ENCODE assay signal across 8 mouse cellular contexts in genomic region chr12:29368820-29369175, GRCm38 (mm10).
DNase-seq lines count a peak whose midpoint lies in the region; ATAC-seq lines count a peak whose summit lies in the region.

No protein-coding gene starts in this region.

- no peak overlapping the region for H3K9ac ChIP-seq in heart, embryonic 14.5 days (ENCODE audit: low read length)
- H3K9ac ChIP-seq in embryonic facial prominence, embryonic 11.5 days (replicated peaks; ENCODE audit: low read length), result peak overlapping the region; percentile 19
- H3K9ac ChIP-seq in forebrain, embryonic 16.5 days (replicated peaks; ENCODE audit: low read depth, low read length), result peak overlapping the region; percentile 63
- H3K9ac ChIP-seq in midbrain, embryonic 11.5 days (ENCODE audit: low read length), result peak overlapping the region; percentile 63

- WGBS in heart, embryonic 14.5 days, result 43% methylated on average over 5 of the region's 5 CpGs
- 23% methylated on average over 5 of the region's 5 CpGs for WGBS in embryonic facial prominence, embryonic 11.5 days
- WGBS in forebrain, embryonic 16.5 days, result 5% methylated on average over 5 of the region's 5 CpGs
- 24% methylated on average over 5 of the region's 5 CpGs for WGBS in midbrain, embryonic 11.5 days

- H3K9me3 ChIP-seq in heart, embryonic 14.5 days (ENCODE audit: control insufficient read depth, low read length), result no peaks in the 10 kb centered on the region
- no peaks in the 10 kb centered on the region for H3K9me3 ChIP-seq in embryonic facial prominence, embryonic 11.5 days (replicated peaks; ENCODE audit: control insufficient read depth, low read length)
- H3K9me3 ChIP-seq in forebrain, embryonic 16.5 days (ENCODE audit: control insufficient read depth, low read length), result no peaks in the 10 kb centered on the region
- no peaks in the 10 kb centered on the region for H3K9me3 ChIP-seq in midbrain, embryonic 11.5 days (ENCODE audit: control insufficient read depth, low read length)

- H3K36me3 ChIP-seq in heart, embryonic 14.5 days (ENCODE audit: control insufficient read depth, insufficient read depth, low read length), result no peaks in the 10 kb centered on the region
- no peaks in the 10 kb centered on the region for H3K36me3 ChIP-seq in embryonic facial prominence, embryonic 11.5 days (replicated peaks; ENCODE audit: control insufficient read depth, insufficient read depth, low read depth, low read length)
- H3K36me3 ChIP-seq in forebrain, embryonic 16.5 days (ENCODE audit: control insufficient read depth, insufficient read depth), result no peaks in the 10 kb centered on the region
- no peaks in the 10 kb centered on the region for H3K36me3 ChIP-seq in midbrain, embryonic 11.5 days (ENCODE audit: control insufficient read depth, insufficient read depth, low read length)

- no peak overlapping the region for H3K27ac ChIP-seq in heart, embryonic 14.5 days (replicated peaks in 1 of 2; ENCODE audit: control insufficient read depth in 1 of 2, insufficient read depth in 1 of 2, low read depth in 2 of 2, low read length in 2 of 2)
- H3K27ac ChIP-seq in embryonic facial prominence, embryonic 11.5 days (replicated peaks; ENCODE audit: low read depth, low read length), result 0 out of 2 replicates have a peak overlapping the region, but pooled peaks have one; percentile 28
- peak overlapping the region; percentile 92 for H3K27ac ChIP-seq in forebrain, embryonic 16.5 days (ENCODE audit: low read length)
- H3K27ac ChIP-seq in midbrain, embryonic 11.5 days (ENCODE audit: low read depth, low read length), result peak overlapping the region; percentile 77

- DNase-seq in heart, postnatal 4 days, result no peak
- DNase-seq in embryonic facial prominence, embryonic 11.5 days (ENCODE audit: low spot score), result no peak
- peak; percentile 91 for DNase-seq in midbrain, embryonic 11.5 days (ENCODE audit: low spot score, missing footprints)
- no peak for DNase-seq in right cerebral cortex, postnatal 36 days (ENCODE audit: low spot score in 2 of 2)
- no peak for DNase-seq in right cerebral cortex, adult 2 months (ENCODE audit: low spot score in 2 of 2)
- DNase-seq in ovary, adult 18-20 months (ENCODE audit: low spot score), result no peak

- ATAC-seq in heart, embryonic 14.5 days (ENCODE audit: insufficient number of reproducible peaks, insufficient read depth, low FRiP score, low read depth), result no peak
- ATAC-seq in embryonic facial prominence, embryonic 11.5 days (replicated peaks; ENCODE audit: insufficient number of reproducible peaks, low FRiP score, low TSS enrichment, low read depth), result 0 out of 2 replicates have a peak, but pooled peaks have one; percentile 27
- ATAC-seq in forebrain, embryonic 16.5 days, result peak; percentile 49
- peak; percentile 58 for ATAC-seq in midbrain, embryonic 11.5 days (ENCODE audit: low FRiP score)

- H3K4me2 ChIP-seq in heart, embryonic 14.5 days (ENCODE audit: low read length), result peak overlapping the region; percentile 48
- H3K4me2 ChIP-seq in embryonic facial prominence, embryonic 11.5 days (ENCODE audit: low read depth, low read length), result peak overlapping the region; percentile 41
- peak overlapping the region; percentile 59 for H3K4me2 ChIP-seq in forebrain, embryonic 16.5 days (ENCODE audit: low read length)
- peak overlapping the region; percentile 46 for H3K4me2 ChIP-seq in midbrain, embryonic 11.5 days

- H3K27me3 ChIP-seq in heart, embryonic 14.5 days (ENCODE audit: control insufficient read depth, insufficient read depth, low read length), result no peaks in the 10 kb centered on the region
- H3K27me3 ChIP-seq in embryonic facial prominence, embryonic 11.5 days (ENCODE audit: control insufficient read depth, insufficient read depth, low read length), result no peaks in the 10 kb centered on the region
- H3K27me3 ChIP-seq in forebrain, embryonic 16.5 days (replicated peaks; ENCODE audit: control insufficient read depth, insufficient read depth, low read length), result no peaks in the 10 kb centered on the region
- H3K27me3 ChIP-seq in midbrain, embryonic 11.5 days (ENCODE audit: control insufficient read depth, insufficient read depth, low read length), result no peaks in the 10 kb centered on the region

- H3K4me1 ChIP-seq in heart, embryonic 14.5 days (ENCODE audit: control insufficient read depth in 2 of 2, insufficient read depth in 2 of 2, low read length in 2 of 2), result peaks cover 9 to 23% of the 10 kb centered on the region in 2 experiments
- H3K4me1 ChIP-seq in embryonic facial prominence, embryonic 11.5 days (ENCODE audit: control insufficient read depth, insufficient read depth, low read length), result no peaks in the 10 kb centered on the region; the same call in 1 of the 2 replicates
- H3K4me1 ChIP-seq in forebrain, embryonic 16.5 days (replicated peaks; ENCODE audit: control insufficient read depth, insufficient read depth, low read length), result peaks cover 24% of the 10 kb centered on the region
- peaks cover 13% of the 10 kb centered on the region for H3K4me1 ChIP-seq in midbrain, embryonic 11.5 days (ENCODE audit: control insufficient read depth, insufficient read depth, low read length)

- H3K4me3 ChIP-seq in heart, embryonic 14.5 days (ENCODE audit: control insufficient read depth in 1 of 2, insufficient read depth in 1 of 2, low read depth in 1 of 2, low read length in 2 of 2), result no peak overlapping the region
- H3K4me3 ChIP-seq in embryonic facial prominence, embryonic 11.5 days (ENCODE audit: low read depth, low read length), result no peak overlapping the region
- H3K4me3 ChIP-seq in forebrain, embryonic 16.5 days (replicated peaks; ENCODE audit: low read length), result peak overlapping the region; percentile 32
- peak overlapping the region; percentile 24; the same call in 1 of the 2 replicates for H3K4me3 ChIP-seq in midbrain, embryonic 11.5 days (ENCODE audit: low read depth, low read length)

Comparison
In these comparisons a context has a peak if more than half of its experiments do, and no peak if none do; other contexts are left out.
1. H3K27ac ChIP-seq: peak in embryonic facial prominence, embryonic 11.5 days (single experiment), forebrain, embryonic 16.5 days (single experiment) and midbrain, embryonic 11.5 days (single experiment); none in heart, embryonic 14.5 days (0 of 2).
2. H3K4me3 ChIP-seq: peak in forebrain, embryonic 16.5 days (single experiment) and midbrain, embryonic 11.5 days (single experiment); none in heart, embryonic 14.5 days (0 of 2) and embryonic facial prominence, embryonic 11.5 days (single experiment).
3. Peak in every context shown above with its lines, with median percentiles within 50 percentile points of each other: H3K4me2 ChIP-seq.